Mouse (Mus musculus): ENCODE results near the gene Pitpnm3.

Pitpnm3 gene

GRCm38 (mm10) chr11:72136231-72136982, 829 bp upstream of the Pitpnm3 start:
- WGBS, result 57% methylated on average over 11 of the region's 11 CpGs

DNA sequence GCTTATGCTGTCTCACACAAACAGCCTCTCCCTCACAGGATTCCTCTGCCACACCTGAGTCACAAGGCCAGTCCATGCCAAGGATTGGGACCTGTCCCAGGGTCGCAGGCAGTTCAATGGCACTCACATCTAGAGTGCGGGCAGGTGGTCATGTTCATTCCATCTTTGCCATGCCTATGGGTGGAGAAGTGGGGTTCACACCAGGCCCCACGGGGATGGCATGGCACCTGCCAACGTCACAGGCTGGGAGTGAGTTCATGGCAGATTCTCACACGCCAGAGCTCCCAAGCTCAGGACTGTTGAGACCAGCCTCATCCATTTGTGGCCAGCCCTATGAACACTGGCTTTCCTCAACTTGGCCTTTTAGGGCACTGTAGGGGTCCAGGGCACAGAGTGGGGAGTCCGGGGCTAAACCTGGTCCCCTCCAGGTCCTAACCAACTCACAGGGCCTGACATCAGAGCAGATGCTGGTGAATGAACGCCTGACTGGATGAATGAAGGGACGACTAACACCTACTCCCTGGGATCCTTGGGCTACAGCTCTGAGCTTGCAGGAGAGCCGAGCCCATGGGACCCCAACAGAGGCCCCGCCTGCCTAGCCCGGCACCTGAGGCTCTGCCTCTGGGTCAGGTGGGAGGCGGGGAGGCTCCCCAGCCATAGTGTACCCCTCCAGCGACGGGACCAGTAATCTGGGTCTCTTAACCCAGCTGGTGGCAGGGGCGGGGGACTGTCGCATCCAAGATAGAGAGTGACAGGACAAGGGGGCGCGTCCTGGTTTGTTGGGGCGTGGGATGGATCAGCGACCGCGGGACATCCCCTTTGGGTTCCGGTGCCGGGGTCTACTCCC, 819 bp downstream of the Pitpnm3 start:
- WGBS, result 22% methylated on average over 24 of the region's 24 CpGs

- 31% methylated on average over 10 of the region's 10 CpGs for WGBS
Observed at GRCm38 (mm10) chr11:72133075-72133474, 2.5 kb downstream of the Pitpnm3 start.

GRCm38 (mm10) chr11:72132266-72132665, 3.3 kb downstream of the Pitpnm3 start:
- 32% methylated on average over 3 of the region's 3 CpGs for WGBS

- 93% methylated on average over 1 of the region's 1 CpGs for WGBS
Observed at GRCm38 (mm10) chr11:72131697-72132096, 3.9 kb downstream of the Pitpnm3 start.

DNA sequence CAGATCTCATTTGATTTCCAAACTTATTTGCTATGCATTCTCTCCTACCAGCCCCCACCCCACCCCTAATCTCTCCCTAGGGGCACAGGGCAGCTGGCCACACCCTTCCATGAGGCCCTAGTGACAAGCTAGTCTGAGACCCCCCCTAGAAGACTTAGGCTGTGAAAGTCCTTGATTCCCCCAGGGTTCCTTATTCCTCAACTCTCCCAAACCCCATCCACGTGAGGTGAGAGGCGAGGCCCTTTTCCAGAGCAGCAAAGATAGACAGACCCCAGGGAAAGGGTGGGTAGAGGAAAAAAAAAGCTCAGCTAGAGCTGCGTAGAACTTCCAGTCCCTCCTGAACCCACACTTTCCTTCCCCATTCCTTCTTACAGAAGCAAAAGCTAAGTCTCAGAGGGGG, 4.7 kb downstream of the Pitpnm3 start:
- WGBS, result 60% methylated on average over 3 of the region's 3 CpGs

- WGBS, result 38% methylated on average over 3 of the region's 3 CpGs
Observed at GRCm38 (mm10) chr11:72130472-72130871, 5.1 kb downstream of the Pitpnm3 start.

- WGBS, result 13% methylated on average over 11 of the region's 11 CpGs
Observed at GRCm38 (mm10) chr11:72130021-72130420, 5.6 kb downstream of the Pitpnm3 start.

DNA sequence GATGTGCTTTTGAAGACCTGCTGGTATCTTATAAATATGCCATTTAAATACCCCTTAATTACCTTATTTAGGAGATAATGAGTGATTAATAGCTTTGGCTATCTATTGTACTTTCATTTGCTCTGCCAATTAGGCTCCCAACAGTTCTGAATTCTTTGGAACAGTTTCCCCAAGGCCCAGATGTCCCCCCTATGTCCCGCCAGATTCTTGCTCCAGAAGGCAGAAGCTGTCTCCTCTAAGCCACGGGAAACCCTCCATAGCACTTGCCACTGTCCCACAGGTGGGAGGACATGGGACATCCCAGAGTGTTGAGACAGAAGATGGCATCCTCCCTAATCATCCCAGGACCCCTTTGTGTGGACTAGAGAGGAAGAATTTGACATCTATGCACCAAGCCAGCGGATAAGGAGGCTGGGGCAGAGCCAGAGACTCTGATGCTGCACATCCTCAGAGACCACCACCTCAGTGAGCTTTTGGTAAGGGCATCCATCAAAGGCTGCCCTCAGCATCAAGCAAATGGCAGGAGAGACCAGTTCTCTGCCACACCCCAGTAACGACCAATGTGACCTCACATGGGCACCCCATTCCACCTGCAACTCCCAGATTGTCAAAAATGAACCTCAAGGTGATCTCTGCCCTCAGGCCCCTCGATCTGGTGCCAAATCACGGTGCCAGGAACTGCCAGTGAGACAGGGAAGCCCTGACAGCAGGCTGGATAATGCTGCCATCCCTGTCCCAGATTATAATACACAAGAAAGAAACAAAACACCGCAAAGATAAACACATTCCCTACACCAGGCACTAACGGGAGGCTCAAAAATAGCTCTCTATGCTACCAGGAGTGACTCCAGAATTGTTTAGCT, 6.3 kb downstream of the Pitpnm3 start:
- WGBS, result 59% methylated on average over 8 of the region's 8 CpGs

GRCm38 (mm10) chr11:72127450-72128189, 8.0 kb downstream of the Pitpnm3 start:
- 72% methylated on average over 5 of the region's 5 CpGs for WGBS

DNA sequence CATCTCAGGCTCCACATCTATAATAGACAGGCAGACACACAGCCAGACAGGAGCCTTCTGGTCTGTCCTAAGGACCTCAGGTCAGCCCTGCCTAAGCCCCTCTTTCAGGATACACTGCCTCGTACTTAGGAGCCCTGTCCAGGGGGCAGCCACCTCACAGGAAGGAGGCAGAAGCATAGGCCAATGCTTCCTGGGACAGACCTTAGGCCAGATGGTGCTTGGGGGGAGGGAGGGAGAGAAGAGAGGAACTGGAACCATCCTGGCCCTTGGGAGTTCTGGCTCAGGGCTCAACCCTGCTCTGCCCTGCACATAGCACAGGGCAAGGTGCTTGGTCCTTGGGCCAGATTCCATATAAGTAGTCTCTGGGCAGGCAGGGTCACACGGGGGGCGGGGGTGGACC, 9.8 kb downstream of the Pitpnm3 start:
- WGBS, result 77% methylated on average over 3 of the region's 3 CpGs

DNA sequence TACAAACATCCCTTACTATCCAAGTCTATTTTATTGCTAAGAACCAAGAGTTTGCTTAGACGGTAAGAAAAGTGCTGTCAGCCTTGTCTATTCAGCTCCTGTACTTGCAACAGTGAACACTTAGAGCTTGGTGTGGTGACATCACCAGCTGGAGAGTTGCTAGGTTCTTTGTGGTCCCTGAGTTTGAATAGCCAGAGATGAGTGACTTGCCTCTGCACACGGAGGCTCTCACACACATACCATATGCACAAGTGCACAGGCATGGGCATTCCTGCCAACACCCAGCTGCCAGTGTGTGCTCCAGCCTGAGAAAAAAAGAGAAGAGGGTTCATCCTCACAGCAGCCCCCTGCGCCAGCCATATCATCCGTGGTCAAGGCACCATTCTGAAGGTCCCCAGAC, 12.0 kb downstream of the Pitpnm3 start:
- 65% methylated on average over 4 of the region's 4 CpGs for WGBS

DNA sequence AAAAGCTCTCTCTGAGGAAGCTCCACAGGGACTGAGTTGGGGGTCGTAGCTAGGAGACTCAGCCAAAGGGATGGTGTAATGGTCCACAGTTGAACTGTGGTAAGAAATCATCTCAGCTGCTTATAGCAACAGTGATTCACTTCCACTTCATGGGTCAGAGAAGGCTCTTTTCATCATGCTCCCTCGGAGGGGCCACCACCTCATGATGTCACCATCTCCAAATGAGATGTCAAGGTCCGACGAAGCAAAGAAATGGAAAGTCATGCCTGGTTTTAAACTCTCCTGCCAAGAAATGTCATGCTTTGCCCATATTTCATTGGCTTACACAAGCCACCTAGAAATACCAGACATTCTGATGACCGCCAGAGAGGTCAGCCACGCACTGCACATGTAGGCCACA, 15.2 kb downstream of the Pitpnm3 start:
- 96% methylated on average over 6 of the region's 6 CpGs for whole genome bisulfite sequencing

DNA sequence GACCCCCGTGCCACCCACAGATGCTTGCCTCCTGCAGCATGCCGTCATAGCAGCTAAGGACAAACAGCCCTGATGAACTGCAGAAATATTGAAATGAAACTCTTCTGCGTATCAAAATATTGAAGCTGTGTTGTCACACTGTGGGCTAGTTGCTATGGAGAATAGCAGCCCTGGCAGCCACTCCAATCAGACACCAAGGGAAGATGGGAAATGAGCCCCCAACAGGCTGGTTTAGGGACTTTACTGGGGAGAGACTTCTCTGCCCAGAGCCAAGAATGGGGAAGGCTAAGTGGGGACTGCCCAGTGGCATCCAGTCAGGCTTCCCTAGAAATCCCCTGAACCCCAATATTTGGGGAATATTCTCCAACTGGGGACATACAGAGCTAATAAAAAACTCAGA, 16.9 kb downstream of the Pitpnm3 start:
- 67% methylated on average over 3 of the region's 3 CpGs for WGBS

- WGBS, result 77% methylated on average over 4 of the region's 4 CpGs
Observed at GRCm38 (mm10) chr11:72113296-72113695, 22.3 kb downstream of the Pitpnm3 start.

DNA sequence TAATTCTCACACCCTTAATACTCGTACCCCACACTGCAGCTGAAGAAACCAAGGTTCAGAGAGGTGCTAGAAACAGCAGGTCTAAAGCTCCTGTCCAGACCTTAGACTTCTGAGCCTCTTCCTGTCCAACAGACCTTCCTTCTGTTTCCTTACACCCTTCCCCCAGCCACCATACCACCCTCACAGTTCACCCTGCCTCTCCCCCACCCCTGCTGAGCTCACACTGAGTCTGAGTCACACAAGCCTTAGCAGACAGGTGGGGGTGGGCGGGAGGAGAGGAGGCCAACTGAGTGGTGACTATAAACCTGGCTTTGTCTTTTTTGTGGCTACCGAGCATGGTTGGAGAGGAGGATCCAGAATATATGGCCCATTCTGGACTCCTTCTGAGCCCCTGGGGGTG, 24.9 kb downstream of the Pitpnm3 start:
- WGBS, result 42% methylated on average over 3 of the region's 3 CpGs

- WGBS, result 66% methylated on average over 8 of the region's 8 CpGs
Observed at GRCm38 (mm10) chr11:72104223-72104622, 31.4 kb downstream of the Pitpnm3 start.

DNA sequence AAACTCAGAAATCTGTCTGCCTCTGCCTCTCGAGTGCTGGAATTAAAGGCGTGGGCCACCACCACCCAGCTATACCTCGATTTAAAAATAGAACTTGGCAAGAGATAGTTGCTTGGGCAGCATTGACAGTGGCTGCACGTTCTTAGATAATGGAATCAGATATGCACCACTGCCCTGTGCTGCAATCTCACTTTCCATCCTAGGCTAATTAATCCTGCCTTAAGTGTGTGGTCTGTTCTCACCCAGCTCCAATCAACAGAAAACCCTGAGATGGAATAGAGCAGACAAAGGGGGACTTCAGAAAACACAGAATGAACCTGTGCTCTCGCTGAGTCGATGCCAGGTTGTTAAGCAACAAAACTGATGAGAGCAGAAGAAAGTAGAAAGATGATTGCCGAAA, 32.0 kb downstream of the Pitpnm3 start:
- 34% methylated on average over 7 of the region's 7 CpGs for WGBS

DNA sequence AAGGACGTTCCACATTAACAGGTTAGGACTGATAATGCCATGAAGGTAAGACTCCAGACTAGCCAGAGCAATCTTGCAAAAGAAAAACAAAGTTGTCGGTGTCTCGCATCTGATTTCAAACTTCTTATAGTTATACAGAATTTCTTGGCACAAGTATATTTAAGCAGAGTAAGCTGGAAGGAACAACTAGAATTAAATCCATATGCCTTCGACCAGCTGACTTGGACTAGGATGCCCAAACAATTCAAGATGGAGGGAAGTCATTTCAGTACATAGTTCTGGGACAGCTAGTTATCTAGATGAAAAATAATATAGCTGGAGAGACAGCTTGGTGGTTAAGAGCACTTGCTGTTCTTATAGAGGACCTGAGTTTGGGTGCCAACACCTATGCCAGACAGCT, 34.6 kb downstream of the Pitpnm3 start:
- 70% methylated on average over 4 of the region's 4 CpGs for WGBS

GRCm38 (mm10) chr11:72099181-72099580, 36.4 kb downstream of the Pitpnm3 start:
- 54% methylated on average over 4 of the region's 4 CpGs for WGBS

GRCm38 (mm10) chr11:72098027-72098426, 37.6 kb downstream of the Pitpnm3 start:
- WGBS, result 32% methylated on average over 3 of the region's 3 CpGs
